Mouse (Mus musculus) thymus, adult 2 months (tissue): ENCODE data around the gene Trip10. TPM values are rescaled to one million over a fixed set of nuclear protein-coding genes. Genes with fewer than 3 reads are reported as not detected.

Source experiments
- DNase-seq: peaks from one replicate; pipeline ENCODE4 v3.0.0; 2021
- H3K27ac ChIP-seq: fragments of 200-500 bp; 2 replicates; pipeline ENCODE4 v1.5.1; 2012; ENCODE audit warnings: low read length, control low read depth; ENCODE audit not compliant: control insufficient read depth, insufficient read depth
- H3K27me3 ChIP-seq: fragments of 200-500 bp; 2 replicates; pipeline ENCODE4 v1.6.1; 2012; ENCODE audit warnings: mild to moderate bottlenecking, low read length, moderate library complexity, mixed read lengths; ENCODE audit not compliant: control insufficient read depth, insufficient read depth
- H3K36me3 ChIP-seq: fragments of 200-500 bp; 2 replicates; pipeline ENCODE4 v1.6.1; 2012; ENCODE audit warnings: mild to moderate bottlenecking, low read length, moderate library complexity; ENCODE audit not compliant: control insufficient read depth, insufficient read depth
- H3K4me1 ChIP-seq: fragments of 200-500 bp; replicated peaks from 2 replicates; pipeline ENCODE4 v1.6.1; 2012; ENCODE audit warnings: low read length; ENCODE audit not compliant: control insufficient read depth, insufficient read depth
- H3K4me3 ChIP-seq: fragments of 200-500 bp; 2 replicates; pipeline ENCODE4 v1.5.1; 2012; ENCODE audit warnings: mild to moderate bottlenecking, low read length, control low read depth, moderate library complexity; ENCODE audit not compliant: control insufficient read depth, insufficient read depth
- CTCF ChIP-seq: fragments of 200-500 bp; IDR thresholded peaks from 2 replicates; pipeline ENCODE4 v1.5.1; 2012; ENCODE audit warnings: mild to moderate bottlenecking, control low read depth, low read length, moderate library complexity, borderline replicate concordance; ENCODE audit not compliant: control insufficient read depth, poor library complexity, insufficient read depth; ENCODE audit errors: extremely low read depth
- POLR2A ChIP-seq: fragments of 200-500 bp; IDR thresholded peaks from 2 replicates; pipeline ENCODE4 v1.6.1; 2012; ENCODE audit warnings: mild to moderate bottlenecking, low read length, control low read depth, moderate library complexity; ENCODE audit not compliant: control insufficient read depth, poor library complexity, insufficient read depth; ENCODE audit errors: extremely low read depth
- WGBS: fragments of 180-500 bp; shearing (Covaris S2); methylation state at CpG from one replicate; pipeline ENCODE4 v1.1.7; 2018; 5-methylcytosine and 5-hydroxymethylcytosine counted together
- polyA plus RNA-seq: library from polyadenylated mRNA; depleted of rRNA; stranded (reverse); fragments of >200 nt; gene quantifications from 2 replicates; pipeline ENCODE4 v1.2.3, GENCODE M21; 2012

The Trip10 gene
- polyA plus RNA-seq, 1 experiment: 14.8 TPM

DNA sequence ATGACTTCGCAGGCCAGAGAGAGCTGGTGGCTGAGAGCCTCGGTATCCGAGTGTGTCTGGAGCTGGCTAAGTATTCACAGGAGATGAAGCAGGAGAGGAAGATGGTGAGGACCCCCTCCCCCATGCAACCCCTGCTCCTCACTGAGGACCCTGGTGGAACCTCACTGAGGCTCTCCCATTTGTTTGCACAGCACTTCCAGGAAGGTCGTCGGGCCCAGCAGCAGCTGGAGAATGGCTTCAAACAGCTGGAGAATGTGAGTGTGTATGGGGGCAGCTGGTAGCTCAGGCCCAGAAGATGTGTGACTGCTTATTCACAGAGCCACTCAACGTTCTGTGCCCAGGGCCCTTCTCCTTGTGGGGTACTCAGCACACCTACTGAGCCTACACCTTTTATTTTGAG is 4.1 kb downstream of the Trip10 start:
- Histone ChIP-seq H3K27ac (no peak overlapping the region), H3K4me1 (peaks cover 20% of the 10 kb centered on the region), H3K36me3 (no peaks in the 10 kb centered on the region), H3K27me3 (no peaks in the 10 kb centered on the region), H3K4me3 (no peak overlapping the region)
- TF ChIP-seq CTCF (no peak), POLR2A (no peak)
- no peak for DNase-seq
- 91% methylated on average over 6 of the region's 6 CpGs for WGBS

DNA sequence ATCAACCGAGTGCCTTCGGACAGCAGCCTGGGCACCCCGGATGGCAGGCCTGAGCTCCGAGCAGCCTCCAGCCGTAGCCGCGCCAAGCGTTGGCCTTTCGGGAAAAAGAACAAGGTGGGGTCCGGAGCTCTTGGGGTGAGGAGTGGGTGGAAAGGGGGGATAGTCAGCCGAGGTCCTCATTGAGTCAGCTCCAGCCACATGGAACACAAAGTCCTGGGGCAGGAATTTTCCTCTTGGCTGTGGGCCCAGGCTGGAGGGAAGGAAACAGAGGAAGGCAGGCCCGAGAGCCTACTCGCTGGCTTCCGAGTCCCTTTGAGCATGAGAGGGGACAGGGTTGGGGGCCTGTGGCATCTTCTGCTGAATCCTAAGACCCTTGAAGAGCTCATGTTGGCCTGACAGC is 6.1 kb downstream of the Trip10 start:
- no peak for TF ChIP-seq POLR2A
- no peak for TF ChIP-seq CTCF
- H3K27ac ChIP-seq: no peak overlapping the region
- H3K27me3 ChIP-seq: no peaks in the 10 kb centered on the region
- DNase-seq: no peak
- H3K4me3 ChIP-seq: no peak overlapping the region
- 92% methylated on average over 14 of the region's 14 CpGs for WGBS
- H3K36me3 ChIP-seq: no peaks in the 10 kb centered on the region
- H3K4me1 ChIP-seq: peaks cover 4% of the 10 kb centered on the region

DNA sequence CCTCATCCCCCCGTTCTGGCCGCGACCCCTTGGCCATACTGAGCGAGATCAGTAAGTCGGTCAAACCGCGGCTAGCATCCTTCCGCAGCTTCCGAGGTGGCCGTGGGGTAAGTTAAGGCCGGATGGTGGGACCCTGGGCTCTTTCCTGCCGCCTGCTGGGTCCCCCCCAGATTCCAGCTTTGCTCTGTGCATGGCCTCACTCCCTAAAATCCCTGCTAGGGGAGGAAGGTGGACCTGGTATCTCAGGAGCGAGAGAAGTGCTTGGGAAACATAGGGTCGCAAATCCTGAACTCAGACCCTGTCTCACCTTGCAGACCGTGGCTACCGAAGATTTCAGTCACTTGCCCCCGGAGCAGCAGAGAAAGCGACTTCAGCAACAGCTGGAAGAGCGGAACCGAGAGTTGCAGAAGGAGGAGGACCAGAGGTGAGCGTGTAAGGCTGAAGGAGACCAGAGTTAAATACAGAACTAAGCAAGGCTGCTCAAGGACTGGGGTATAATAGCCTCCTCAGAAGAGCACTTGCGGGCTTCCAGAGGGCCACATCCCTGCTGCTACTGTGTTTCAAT is 7.7 kb downstream of the Trip10 start:
- no peak for DNase-seq
- WGBS: 98% methylated on average over 22 of the region's 22 CpGs
- Histone ChIP-seq H3K27me3 (no peaks in the 10 kb centered on the region), H3K36me3 (no peaks in the 10 kb centered on the region), H3K4me1 (no peaks in the 10 kb centered on the region), H3K27ac (no peak overlapping the region), H3K4me3 (no peak overlapping the region)
- TF ChIP-seq CTCF: no peak
- TF ChIP-seq POLR2A: no peak

DNA sequence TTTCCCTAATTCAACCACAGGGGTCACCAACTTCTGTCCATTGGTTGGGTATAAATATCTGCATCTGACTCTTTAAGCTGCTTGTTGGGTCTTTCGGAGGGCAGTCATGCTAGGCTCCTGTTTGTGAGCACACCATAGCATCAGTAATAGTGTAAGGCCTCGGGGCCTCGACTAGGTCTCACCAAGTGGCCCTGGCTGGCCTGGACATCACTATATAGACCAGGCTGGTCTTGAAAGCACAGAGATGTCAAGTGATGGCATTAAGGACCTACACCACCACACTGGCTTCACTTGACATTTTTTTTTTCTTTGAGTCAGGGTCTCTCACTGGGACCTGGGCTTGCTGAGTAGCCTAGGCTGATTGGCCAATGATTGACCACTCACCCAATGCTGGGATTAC is 8.9 kb downstream of the Trip10 start:
- no peak for DNase-seq
- Histone ChIP-seq H3K27me3 (no peaks in the 10 kb centered on the region), H3K4me3 (no peak overlapping the region), H3K36me3 (no peaks in the 10 kb centered on the region), H3K27ac (no peak overlapping the region), H3K4me1 (no peaks in the 10 kb centered on the region)
- TF ChIP-seq CTCF: no peak
- WGBS: 98% methylated on average over 3 of the region's 3 CpGs

DNA sequence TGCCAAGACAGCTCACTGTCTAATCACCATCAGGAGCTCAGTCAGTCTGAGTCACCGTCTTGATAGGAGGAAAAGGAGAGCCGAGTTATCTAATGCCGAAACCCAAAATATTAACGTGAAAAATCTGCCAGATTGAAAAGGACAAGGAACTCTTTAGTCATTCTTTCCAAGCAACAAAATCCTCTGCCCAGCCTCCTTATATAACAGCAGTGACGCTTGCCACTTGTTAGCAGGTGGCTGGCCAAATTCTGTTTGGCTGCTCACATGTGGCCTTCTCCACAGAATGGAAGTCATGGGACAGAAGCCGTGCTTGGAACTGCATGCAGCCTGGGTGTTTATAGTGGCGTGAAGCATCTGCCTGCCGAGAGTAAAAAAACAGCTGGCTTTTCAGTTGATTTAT is 10.5 kb downstream of the Trip10 start:
- no peak overlapping the region for H3K27ac ChIP-seq
- H3K27me3 ChIP-seq: no peaks in the 10 kb centered on the region
- H3K4me1 ChIP-seq: peaks cover 8% of the 10 kb centered on the region
- H3K4me3 ChIP-seq: no peak overlapping the region
- H3K36me3 ChIP-seq: no peaks in the 10 kb centered on the region
- no peak for DNase-seq
- WGBS: over 99% methylated on average over 8 of the region's 8 CpGs
- TF ChIP-seq CTCF (no peak), POLR2A (no peak)

DNA sequence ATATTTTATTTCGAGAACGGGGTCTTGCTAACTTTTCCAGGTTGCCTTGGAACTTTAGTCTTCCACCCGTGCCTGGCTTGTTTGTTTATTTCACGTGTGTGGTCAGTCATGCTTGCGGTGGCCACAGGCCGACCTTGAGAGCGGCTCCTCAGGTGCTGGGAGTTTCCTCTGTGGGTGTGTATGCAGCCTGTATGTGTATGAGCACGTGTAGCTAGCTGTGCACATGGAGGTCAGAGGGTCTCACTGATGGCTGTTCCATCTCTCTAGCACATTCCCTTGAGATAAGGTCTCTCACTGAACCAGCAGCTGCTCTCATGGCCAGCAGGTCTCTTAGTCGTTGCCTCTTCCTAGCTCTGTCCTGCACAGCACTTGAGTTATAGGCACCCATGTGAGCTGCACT is 11.1 kb downstream of the Trip10 start:
- no peaks in the 10 kb centered on the region for H3K27me3 ChIP-seq
- TF ChIP-seq CTCF (no peak), POLR2A (no peak)
- H3K36me3 ChIP-seq: no peaks in the 10 kb centered on the region
- peaks cover 14% of the 10 kb centered on the region for H3K4me1 ChIP-seq
- H3K27ac ChIP-seq: no peak overlapping the region
- DNase-seq: no peak
- 95% methylated on average over 9 of the region's 9 CpGs for WGBS
- no peak overlapping the region for H3K4me3 ChIP-seq

DNA sequence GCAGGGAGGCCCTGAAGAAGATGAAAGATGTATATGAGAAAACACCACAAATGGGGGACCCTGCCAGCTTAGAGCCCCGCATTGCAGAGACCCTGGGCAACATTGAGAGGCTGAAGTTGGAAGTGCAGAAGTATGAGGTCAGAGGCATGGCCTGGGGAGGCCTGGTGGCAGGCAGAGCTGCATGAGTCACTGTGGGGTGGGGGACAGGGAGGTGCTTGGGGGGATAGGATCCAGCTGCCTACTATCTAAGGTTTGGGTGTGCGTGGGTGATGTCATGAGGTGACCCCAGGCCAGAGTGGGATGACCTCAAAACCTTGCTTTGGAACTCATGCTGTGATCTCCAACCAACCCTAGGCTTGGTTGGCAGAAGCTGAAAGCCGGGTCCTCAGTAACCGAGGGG is 12.0 kb downstream of the Trip10 start:
- peaks cover 18% of the 10 kb centered on the region for H3K4me1 ChIP-seq
- DNase-seq: no peak
- no peaks in the 10 kb centered on the region for H3K36me3 ChIP-seq
- H3K4me3 ChIP-seq: no peak overlapping the region
- H3K27me3 ChIP-seq: no peaks in the 10 kb centered on the region
- WGBS: 93% methylated on average over 4 of the region's 4 CpGs
- TF ChIP-seq POLR2A (no peak), CTCF (no peak)
- H3K27ac ChIP-seq: no peak overlapping the region
